Mouse (Mus musculus): ENCODE data around the gene Ppp1r14c. TPM values are rescaled to one million over a fixed set of nuclear protein-coding genes. Genes with fewer than 3 reads are reported as not detected.
"Not testable (repeated sequence)": the region's sequence is repeated elsewhere in the genome, so short reads cannot be mapped to it uniquely, and the experiment has no call there.

Gene Ppp1r14c
- polyA plus RNA-seq, 1 experiment, result 0.32 TPM

DNA sequence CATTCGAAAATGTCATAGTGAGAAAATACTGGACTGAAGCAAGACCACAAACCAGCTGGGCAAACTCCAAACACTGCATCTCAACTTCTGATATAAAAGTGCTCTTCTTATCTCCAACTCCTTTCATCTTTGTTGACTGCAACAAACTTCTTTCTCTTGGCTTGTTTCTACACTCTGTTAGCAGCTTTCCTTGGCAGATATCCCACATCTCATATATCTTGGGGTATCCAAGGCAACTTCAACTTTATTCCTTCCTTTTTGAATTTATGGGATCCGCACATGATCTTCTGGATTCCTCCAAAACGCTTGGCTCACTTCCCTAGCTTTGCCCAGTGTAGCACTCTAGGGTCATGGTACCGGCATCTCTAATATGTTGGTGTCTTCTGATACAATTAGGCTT lies 102.7 kb downstream of the Ppp1r14c start:
- no peak overlapping the region for H3K4me3 ChIP-seq (ENCODE audit: insufficient read depth, poor library complexity, severe bottlenecking)
- H3K36me3 ChIP-seq (ENCODE audit: control insufficient read depth, insufficient read depth), result no peaks in the 10 kb centered on the region
- TF ChIP-seq CTCF (IDR thresholded peaks at IDR 0.05; ENCODE audit: control insufficient read depth, insufficient read depth, insufficient read length) (no peak), MYOD1 (IDR thresholded peaks at IDR 0.05; ENCODE audit: control insufficient read depth, insufficient read length, low read depth) (no peak), CEBPB (IDR thresholded peaks at IDR 0.05; ENCODE audit: low read depth) (no peak), MAX (IDR thresholded peaks at IDR 0.05) (no peak), MYOG (IDR thresholded peaks at IDR 0.05; ENCODE audit: control insufficient read depth, extremely low read depth, insufficient read length) (no peak), FOSL1 (IDR thresholded peaks at IDR 0.05; ENCODE audit: insufficient read depth, low read length, poor library complexity, severe bottlenecking) (no peak), USF1 (IDR thresholded peaks at IDR 0.05; ENCODE audit: low read depth) (no peak)
- H3K79me2 ChIP-seq (ENCODE audit: control insufficient read depth, insufficient read depth), result no peaks in the 10 kb centered on the region
- no peaks in the 10 kb centered on the region for H3K27me3 ChIP-seq (ENCODE audit: control insufficient read depth, insufficient read depth, insufficient read length)
- H3ac ChIP-seq (ENCODE audit: control insufficient read depth, insufficient read length, low read depth), result no peak overlapping the region
- no peaks in the 10 kb centered on the region for H3K79me3 ChIP-seq (ENCODE audit: low read depth)

DNA sequence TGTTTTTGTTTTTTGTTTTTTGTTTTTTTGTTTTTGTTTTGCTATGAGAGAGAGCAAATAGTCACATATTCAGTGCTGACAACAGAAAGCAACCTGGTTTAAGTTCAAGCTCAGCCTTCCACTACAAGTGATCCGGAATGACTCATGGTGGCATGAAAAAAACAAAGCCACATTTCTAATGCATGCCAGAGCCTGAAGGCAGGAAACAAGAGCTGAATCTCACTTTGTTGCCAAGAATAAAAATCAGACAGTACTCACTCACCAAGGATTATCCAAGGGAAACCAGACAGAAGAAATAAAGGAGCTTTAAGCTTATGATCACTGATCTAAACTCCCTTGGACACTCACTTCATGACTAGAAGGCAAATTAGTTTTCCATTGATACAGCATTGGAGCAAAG lies 110.8 kb downstream of the Ppp1r14c start:
- Histone ChIP-seq H3K79me2 (ENCODE audit: control insufficient read depth, insufficient read depth) (no peaks in the 10 kb centered on the region), H3ac (ENCODE audit: control insufficient read depth, insufficient read length, low read depth) (no peak overlapping the region), H3K36me3 (ENCODE audit: control insufficient read depth, insufficient read depth) (no peaks in the 10 kb centered on the region), H3K4me3 (ENCODE audit: insufficient read depth, poor library complexity, severe bottlenecking) (no peak overlapping the region), H3K27me3 (ENCODE audit: control insufficient read depth, insufficient read depth, insufficient read length) (no peaks in the 10 kb centered on the region), H3K79me3 (ENCODE audit: low read depth) (no peaks in the 10 kb centered on the region)
- TF ChIP-seq USF1 (IDR thresholded peaks at IDR 0.05; ENCODE audit: low read depth) (no peak), FOSL1 (IDR thresholded peaks at IDR 0.05; ENCODE audit: insufficient read depth, low read length, poor library complexity, severe bottlenecking) (no peak), MYOG (IDR thresholded peaks at IDR 0.05; ENCODE audit: control insufficient read depth, extremely low read depth, insufficient read length) (no peak), CTCF (IDR thresholded peaks at IDR 0.05; ENCODE audit: control insufficient read depth, insufficient read depth, insufficient read length) (no peak), MAX (IDR thresholded peaks at IDR 0.05) (no peak), CEBPB (IDR thresholded peaks at IDR 0.05; ENCODE audit: low read depth) (no peak), MYOD1 (IDR thresholded peaks at IDR 0.05; ENCODE audit: control insufficient read depth, insufficient read length, low read depth) (no peak)

DNA sequence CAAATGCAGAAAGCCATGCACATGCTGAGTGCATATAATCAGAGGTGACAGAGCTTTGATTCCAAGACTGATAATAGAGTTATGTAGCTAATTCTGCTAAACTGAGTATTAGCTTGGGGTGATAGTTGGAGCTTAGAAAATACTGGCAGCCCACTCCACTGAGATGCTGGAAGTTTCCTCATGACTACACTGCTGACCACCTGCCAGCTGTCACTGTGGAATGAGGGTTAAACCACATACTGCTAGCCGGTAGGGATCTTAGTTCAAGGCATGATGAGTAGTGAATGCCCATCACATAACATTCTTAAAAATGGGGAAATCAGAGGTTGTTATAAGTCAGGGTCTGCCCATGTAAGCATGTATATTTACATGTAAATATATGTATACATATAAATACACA lies 113.9 kb downstream of the Ppp1r14c start:
- TF ChIP-seq MYOG (IDR thresholded peaks at IDR 0.05; ENCODE audit: control insufficient read depth, extremely low read depth, insufficient read length) (no peak), MAX (IDR thresholded peaks at IDR 0.05) (no peak), FOSL1 (IDR thresholded peaks at IDR 0.05; ENCODE audit: insufficient read depth, low read length, poor library complexity, severe bottlenecking) (no peak), MYOD1 (IDR thresholded peaks at IDR 0.05; ENCODE audit: control insufficient read depth, insufficient read length, low read depth) (peak; percentile 31), CEBPB (IDR thresholded peaks at IDR 0.05; ENCODE audit: low read depth) (no peak)
- H3K79me3 ChIP-seq (ENCODE audit: low read depth), result no peaks in the 10 kb centered on the region
- no peak overlapping the region for H3K4me3 ChIP-seq (ENCODE audit: insufficient read depth, poor library complexity, severe bottlenecking)
- H3K79me2 ChIP-seq (ENCODE audit: control insufficient read depth, insufficient read depth), result no peaks in the 10 kb centered on the region
- H3K27me3 ChIP-seq (ENCODE audit: control insufficient read depth, insufficient read depth, insufficient read length), result no peaks in the 10 kb centered on the region
- no peaks in the 10 kb centered on the region for H3K36me3 ChIP-seq (ENCODE audit: control insufficient read depth, insufficient read depth)
- H3ac ChIP-seq (ENCODE audit: control insufficient read depth, insufficient read length, low read depth), result no peak overlapping the region

DNA sequence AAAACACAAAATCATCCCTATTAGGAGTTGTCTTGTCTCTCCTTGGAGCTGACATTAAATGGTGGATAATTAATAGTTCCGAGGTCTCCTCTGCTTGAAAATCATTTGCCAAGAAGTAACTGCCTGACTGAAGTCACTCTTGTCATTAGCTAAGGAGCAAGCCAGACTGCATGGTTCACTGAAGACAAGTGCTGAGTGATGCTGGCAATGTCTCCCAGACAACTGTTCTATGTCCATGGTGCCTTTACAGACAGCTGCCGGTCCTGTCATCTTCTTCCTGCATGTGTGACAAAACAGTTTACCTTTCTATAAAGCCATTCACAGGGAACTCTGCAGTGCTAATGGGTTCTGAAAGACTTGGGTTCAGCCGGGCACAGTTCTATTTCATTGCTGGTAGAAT lies 124.2 kb downstream of the Ppp1r14c start:
- Histone ChIP-seq H3K79me2 (ENCODE audit: control insufficient read depth, insufficient read depth) (no peaks in the 10 kb centered on the region), H3ac (ENCODE audit: control insufficient read depth, insufficient read length, low read depth) (no peak overlapping the region), H3K4me3 (ENCODE audit: insufficient read depth, poor library complexity, severe bottlenecking) (no peak overlapping the region), H3K27me3 (ENCODE audit: control insufficient read depth, insufficient read depth, insufficient read length) (no peaks in the 10 kb centered on the region), H3K36me3 (ENCODE audit: control insufficient read depth, insufficient read depth) (no peaks in the 10 kb centered on the region), H3K79me3 (ENCODE audit: low read depth) (no peaks in the 10 kb centered on the region)
- TF ChIP-seq MYOG (IDR thresholded peaks at IDR 0.05; ENCODE audit: control insufficient read depth, extremely low read depth, insufficient read length), result no peak
- TF ChIP-seq CTCF (IDR thresholded peaks at IDR 0.05; ENCODE audit: control insufficient read depth, insufficient read depth, insufficient read length), result no peak
- TF ChIP-seq MYOD1 (IDR thresholded peaks at IDR 0.05; ENCODE audit: control insufficient read depth, insufficient read length, low read depth), result no peak
- TF ChIP-seq USF1 (IDR thresholded peaks at IDR 0.05; ENCODE audit: low read depth), result no peak
- TF ChIP-seq CEBPB (IDR thresholded peaks at IDR 0.05; ENCODE audit: low read depth), result no peak
- no peak for TF ChIP-seq MAX (IDR thresholded peaks at IDR 0.05)
- no peak for TF ChIP-seq FOSL1 (IDR thresholded peaks at IDR 0.05; ENCODE audit: insufficient read depth, low read length, poor library complexity, severe bottlenecking)

DNA sequence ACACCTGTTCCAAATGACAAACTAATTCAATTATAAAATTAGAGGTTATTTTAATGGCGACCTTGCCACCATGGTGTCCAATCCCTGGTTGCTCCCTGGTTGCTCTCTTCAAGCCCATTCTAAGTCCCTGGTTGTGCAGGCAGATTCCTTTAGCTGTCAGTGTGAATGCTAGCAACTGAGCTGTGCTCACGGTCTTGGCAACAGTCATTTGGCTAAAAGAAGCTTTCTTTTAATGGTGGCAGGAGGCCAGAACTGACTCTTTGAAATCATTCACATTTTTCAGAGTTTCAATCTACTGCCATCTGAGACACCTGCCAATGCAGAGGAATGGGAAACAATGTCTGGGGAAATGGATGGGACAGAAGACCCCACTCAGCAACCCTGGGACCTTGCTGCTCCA lies 130.9 kb downstream of the Ppp1r14c start:
- Histone ChIP-seq H3K27me3 (ENCODE audit: control insufficient read depth, insufficient read depth, insufficient read length) (no peaks in the 10 kb centered on the region), H3K4me3 (ENCODE audit: insufficient read depth, poor library complexity, severe bottlenecking) (no peak overlapping the region), H3K79me3 (ENCODE audit: low read depth) (no peaks in the 10 kb centered on the region), H3K36me3 (ENCODE audit: control insufficient read depth, insufficient read depth) (no peaks in the 10 kb centered on the region), H3K79me2 (ENCODE audit: control insufficient read depth, insufficient read depth) (no peaks in the 10 kb centered on the region), H3ac (ENCODE audit: control insufficient read depth, insufficient read length, low read depth) (no peak overlapping the region)
- TF ChIP-seq USF1 (IDR thresholded peaks at IDR 0.05; ENCODE audit: low read depth) (no peak), MYOD1 (IDR thresholded peaks at IDR 0.05; ENCODE audit: control insufficient read depth, insufficient read length, low read depth) (no peak), CTCF (IDR thresholded peaks at IDR 0.05; ENCODE audit: control insufficient read depth, insufficient read depth, insufficient read length) (no peak), CEBPB (IDR thresholded peaks at IDR 0.05; ENCODE audit: low read depth) (no peak), MYOG (IDR thresholded peaks at IDR 0.05; ENCODE audit: control insufficient read depth, extremely low read depth, insufficient read length) (no peak), FOSL1 (IDR thresholded peaks at IDR 0.05; ENCODE audit: insufficient read depth, low read length, poor library complexity, severe bottlenecking) (no peak), MAX (IDR thresholded peaks at IDR 0.05) (no peak)

DNA sequence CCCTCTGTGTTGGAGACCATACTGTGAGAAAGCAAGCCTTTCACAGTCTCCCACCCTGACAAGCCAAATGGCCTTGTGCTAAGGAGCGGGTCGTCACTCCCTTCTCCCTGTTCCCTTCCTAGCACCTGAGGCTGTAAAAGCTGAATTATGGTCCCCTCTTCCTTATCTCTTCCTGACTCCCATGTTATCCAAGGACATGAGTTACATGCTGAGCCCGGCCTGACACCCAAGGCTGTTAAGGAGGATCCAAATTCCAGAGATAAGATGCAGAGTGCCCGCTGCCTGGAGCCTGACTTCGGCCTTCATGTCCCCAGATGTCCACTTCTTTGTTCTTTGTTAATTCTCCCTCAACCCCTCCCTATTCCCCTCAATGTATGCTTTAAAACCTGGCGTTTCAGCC lies 135.0 kb downstream of the Ppp1r14c start:
- not testable (repeated sequence) for H3K79me2 ChIP-seq (ENCODE audit: control insufficient read depth, insufficient read depth); H3K4me3 ChIP-seq (ENCODE audit: insufficient read depth, poor library complexity, severe bottlenecking); H3K36me3 ChIP-seq (ENCODE audit: control insufficient read depth, insufficient read depth); H3K27me3 ChIP-seq (ENCODE audit: control insufficient read depth, insufficient read depth, insufficient read length); H3K79me3 ChIP-seq (ENCODE audit: low read depth); H3ac ChIP-seq (ENCODE audit: control insufficient read depth, insufficient read length, low read depth)

All from C2C12 (cell line).